Mouse (Mus musculus): ENCODE data around the gene Ppp3ca.

Gene Ppp3ca

GRCm38 (mm10) chr3:136763717-136764270 lies 93.9 kb downstream of the Ppp3ca start:
- DNase-seq (ENCODE audit: low read depth, low spot score), result peak; percentile 76

- DNase-seq (ENCODE audit: low read depth, low spot score), result no peak
Observed at GRCm38 (mm10) chr3:136765569-136765968, 95.6 kb downstream of the Ppp3ca start.

GRCm38 (mm10) chr3:136768775-136769485 lies 99.0 kb downstream of the Ppp3ca start:
- DNase-seq (ENCODE audit: low read depth, low spot score), result no peak

- no peak for DNase-seq (ENCODE audit: low read depth, low spot score)
Observed at GRCm38 (mm10) chr3:136769486-136769882, 99.6 kb downstream of the Ppp3ca start.

- no peak for DNase-seq (ENCODE audit: low read depth, low spot score)
Observed at GRCm38 (mm10) chr3:136771700-136772099, 101.8 kb downstream of the Ppp3ca start.

GRCm38 (mm10) chr3:136773217-136773616 lies 103.3 kb downstream of the Ppp3ca start:
- no peak for DNase-seq (ENCODE audit: low read depth, low spot score)

- DNase-seq (ENCODE audit: low read depth, low spot score), result no peak
Observed at GRCm38 (mm10) chr3:136774196-136774595, 104.3 kb downstream of the Ppp3ca start.

GRCm38 (mm10) chr3:136776525-136776924 lies 106.6 kb downstream of the Ppp3ca start:
- no peak for DNase-seq (ENCODE audit: low read depth, low spot score)

- no peak for DNase-seq (ENCODE audit: low read depth, low spot score)
Observed at GRCm38 (mm10) chr3:136777380-136777779, 107.5 kb downstream of the Ppp3ca start.

- DNase-seq (ENCODE audit: low read depth, low spot score), result no peak
Observed at GRCm38 (mm10) chr3:136777787-136778216, 107.9 kb downstream of the Ppp3ca start.

- no peak for DNase-seq (ENCODE audit: low read depth, low spot score)
Observed at GRCm38 (mm10) chr3:136780321-136780720, 110.4 kb downstream of the Ppp3ca start.

GRCm38 (mm10) chr3:136782058-136782457 lies 112.1 kb downstream of the Ppp3ca start:
- no peak for DNase-seq (ENCODE audit: low read depth, low spot score)

GRCm38 (mm10) chr3:136785686-136786085 lies 115.8 kb downstream of the Ppp3ca start:
- no peak for DNase-seq (ENCODE audit: low read depth, low spot score)

GRCm38 (mm10) chr3:136790261-136790871 lies 120.4 kb downstream of the Ppp3ca start:
- DNase-seq (ENCODE audit: low read depth, low spot score), result no peak

- no peak for DNase-seq (ENCODE audit: low read depth, low spot score)
Observed at GRCm38 (mm10) chr3:136791404-136791803, 121.5 kb downstream of the Ppp3ca start.

- no peak for DNase-seq (ENCODE audit: low read depth, low spot score)
Observed at GRCm38 (mm10) chr3:136791946-136792345, 122.0 kb downstream of the Ppp3ca start.

- no peak for DNase-seq (ENCODE audit: low read depth, low spot score)
Observed at GRCm38 (mm10) chr3:136793411-136793810, 123.5 kb downstream of the Ppp3ca start.

GRCm38 (mm10) chr3:136794426-136795217 lies 124.7 kb downstream of the Ppp3ca start:
- no peak for DNase-seq (ENCODE audit: low read depth, low spot score)

GRCm38 (mm10) chr3:136798896-136799295 lies 129.0 kb downstream of the Ppp3ca start:
- DNase-seq (ENCODE audit: low read depth, low spot score), result no peak

- DNase-seq (ENCODE audit: low read depth, low spot score), result peak; percentile 5
Observed at GRCm38 (mm10) chr3:136802595-136802994, 132.7 kb downstream of the Ppp3ca start.

GRCm38 (mm10) chr3:136805897-136806296 lies 136.0 kb downstream of the Ppp3ca start:
- DNase-seq (ENCODE audit: low read depth, low spot score), result no peak

GRCm38 (mm10) chr3:136810271-136810670 lies 140.3 kb downstream of the Ppp3ca start:
- no peak for DNase-seq (ENCODE audit: low read depth, low spot score)
